Mouse (Mus musculus) gastrocnemius, postnatal 36 days (tissue): ENCODE measurements around the gene Tmem181a. TPM values are rescaled to one million over a fixed set of nuclear protein-coding genes. Genes with fewer than 3 reads are reported as not detected.

Experiments
- total RNA-seq, 2 experiments: library from RNA; stranded (reverse); gene quantifications; 2 replicates each; pipeline ENCODE4 v1.2.3; 2021

The Tmem181a gene
- total RNA-seq, 2 experiments from 2014 or later: 3.8 to 4.5 TPM

Other genes starting within 250 kb of the Tmem181a start
- 1 to 10 TPM; 4.5 to 5.2 TPM for gene Serac1, start 177.1 kb upstream of the Tmem181a start, total RNA-seq
- gene Gtf2h5, start 177.1 kb upstream of the Tmem181a start, total RNA-seq: 10 to 100 TPM; 43.0 to 46.0 TPM
- gene Tulp4, start 150.4 kb upstream of the Tmem181a start, total RNA-seq: 100 to 1,000 TPM; 103 to 106 TPM
- 1 to 10 TPM; 2.0 to 4.0 TPM for gene Dynlt1a, start 60.6 kb downstream of the Tmem181a start, total RNA-seq
- 10 to 100 TPM; 54.7 to 63.0 TPM for gene Dynlt1b, start 173.3 kb downstream of the Tmem181a start, total RNA-seq